Mouse (Mus musculus): ENCODE data around the gene Ovol2.

DNA sequence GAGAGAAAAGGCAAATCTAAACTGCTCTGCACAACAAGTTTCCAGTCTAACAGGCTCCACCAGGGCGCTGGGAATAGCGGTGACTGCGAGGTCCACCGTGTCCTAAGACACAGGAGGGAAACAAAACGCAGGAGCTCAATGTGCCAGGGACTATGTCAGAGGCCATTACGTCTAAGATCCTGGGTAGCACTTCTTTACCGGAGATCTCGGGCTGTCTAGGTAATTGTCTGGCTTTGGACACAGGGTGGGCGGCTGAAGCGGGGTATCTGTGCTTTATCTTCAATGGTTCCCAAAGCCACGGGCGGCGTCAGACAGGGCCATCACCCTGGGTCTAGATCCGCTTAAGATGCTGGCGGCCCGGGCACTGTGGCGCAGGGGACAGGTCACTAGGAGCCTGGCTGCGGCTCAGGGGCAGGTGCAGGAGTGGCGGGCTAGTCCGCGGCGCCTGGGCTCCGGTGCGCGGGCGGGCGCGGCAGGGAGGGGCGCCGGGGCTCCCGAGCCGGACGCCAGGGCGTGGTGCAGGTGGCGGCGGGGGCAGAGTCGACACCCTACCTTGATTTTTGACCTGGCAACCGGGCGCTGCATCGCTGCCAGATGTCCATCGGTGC is 1.5 kb downstream of the Ovol2 start:
- no peak for TF ChIP-seq POLR2A (IDR thresholded peaks at IDR 0.05; ENCODE audit: extremely low read depth, insufficient read depth, low read length)
- no peak for TF ChIP-seq CTCF (IDR thresholded peaks at IDR 0.05; ENCODE audit: extremely low read depth, insufficient read depth, low read length)
